Mouse (Mus musculus) forebrain, embryonic 15.5 days (tissue): ENCODE data around the gene Sesn1. TPM values are rescaled to one million over a fixed set of nuclear protein-coding genes. Genes with fewer than 3 reads are reported as not detected.

Experiments
- polyA plus RNA-seq: library from polyadenylated mRNA; unstranded; fragments of >200 nt; fragmentation: Nextera tagmentation; extraction: Ambion mirVana; gene quantifications from 2 replicates; pipeline ENCODE4 v1.2.1, GENCODE M21; 2015

Gene Sesn1
- polyA plus RNA-seq, 1 experiment from 2014 or later = 55.7 TPM

Other genes with a start within 250 kb of the Sesn1 start
- 0.26 and 0.46 TPM in 2 replicates for gene Ccdc162, start 93.3 kb upstream of the Sesn1 start, polyA plus RNA-seq
- gene Cep57l1, start 64 bp upstream of the Sesn1 start, polyA plus RNA-seq = 19.9 and 21.5 TPM in 2 replicates
- gene Armc2, start 208.5 kb downstream of the Sesn1 start, polyA plus RNA-seq = 9.0 and 11.0 TPM in 2 replicates